Mouse (Mus musculus): ENCODE data around the gene Gm12166.

Gm12166 gene

DNA sequence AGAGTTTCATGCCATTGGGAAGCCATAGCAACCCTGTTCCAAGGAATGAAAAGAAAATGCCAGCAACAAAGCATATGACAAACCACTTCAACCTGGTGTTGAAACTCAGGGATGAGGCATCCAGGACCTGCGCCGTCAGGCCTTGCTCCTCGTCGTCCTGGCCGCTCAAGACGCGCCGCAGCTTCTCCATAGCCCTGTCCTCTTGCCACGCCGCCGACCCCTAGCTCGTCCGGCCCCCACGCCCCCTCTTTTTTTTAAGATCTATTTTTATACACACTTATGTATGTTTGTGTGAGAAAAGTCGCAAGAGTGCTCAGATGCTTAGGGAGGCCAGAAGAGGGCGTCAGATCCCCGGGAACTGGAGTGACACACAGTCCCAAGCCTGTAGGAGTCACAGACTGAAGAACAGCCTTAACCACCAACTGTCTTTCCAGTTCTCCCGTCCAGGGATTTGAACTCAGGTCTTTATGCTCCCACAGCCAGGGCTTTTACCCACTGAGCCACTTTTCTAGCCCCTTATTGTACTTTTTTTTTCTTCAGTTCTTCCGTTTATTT lies at the start of gene Gm12166:
TSS of gene Gm12166 (minus strand) at position 217 of the 555 bp plus-strand sequence.
- DNase-seq, result peak; percentile 48 to 53

DNA sequence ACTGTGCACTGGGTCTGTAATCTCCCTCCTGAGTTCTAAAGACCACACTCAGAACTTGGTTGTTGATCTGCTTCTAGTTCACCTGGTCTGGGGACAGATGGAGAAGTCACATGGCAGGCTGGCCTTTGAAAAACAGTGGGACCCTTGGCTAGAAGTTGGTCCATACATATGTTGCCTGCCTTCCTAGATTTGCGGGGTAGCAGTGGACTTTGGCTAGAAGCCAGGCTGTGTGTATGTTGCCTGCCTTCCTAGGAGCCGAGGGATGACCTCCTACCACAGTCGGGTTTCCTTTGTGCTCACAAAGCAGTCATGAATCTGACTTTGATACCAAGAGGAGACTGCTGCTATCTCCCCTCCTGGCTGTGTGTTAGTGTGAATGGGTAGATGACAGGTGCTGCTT lies 44.9 kb upstream of the Gm12166 start:
- DNase-seq, result no peak

- DNase-seq, result no peak
These were observed 44.1 kb upstream of the Gm12166 start for GRCm38 (mm10) chr11:46096265-46096649.

- no peak for DNase-seq
These were observed 43.5 kb upstream of the Gm12166 start for GRCm38 (mm10) chr11:46095477-46096264.

- DNase-seq, result no peak
These were observed 40.0 kb upstream of the Gm12166 start for GRCm38 (mm10) chr11:46092121-46092520.

GRCm38 (mm10) chr11:46090951-46091667 lies 39.0 kb upstream of the Gm12166 start:
- no peak for DNase-seq

DNA sequence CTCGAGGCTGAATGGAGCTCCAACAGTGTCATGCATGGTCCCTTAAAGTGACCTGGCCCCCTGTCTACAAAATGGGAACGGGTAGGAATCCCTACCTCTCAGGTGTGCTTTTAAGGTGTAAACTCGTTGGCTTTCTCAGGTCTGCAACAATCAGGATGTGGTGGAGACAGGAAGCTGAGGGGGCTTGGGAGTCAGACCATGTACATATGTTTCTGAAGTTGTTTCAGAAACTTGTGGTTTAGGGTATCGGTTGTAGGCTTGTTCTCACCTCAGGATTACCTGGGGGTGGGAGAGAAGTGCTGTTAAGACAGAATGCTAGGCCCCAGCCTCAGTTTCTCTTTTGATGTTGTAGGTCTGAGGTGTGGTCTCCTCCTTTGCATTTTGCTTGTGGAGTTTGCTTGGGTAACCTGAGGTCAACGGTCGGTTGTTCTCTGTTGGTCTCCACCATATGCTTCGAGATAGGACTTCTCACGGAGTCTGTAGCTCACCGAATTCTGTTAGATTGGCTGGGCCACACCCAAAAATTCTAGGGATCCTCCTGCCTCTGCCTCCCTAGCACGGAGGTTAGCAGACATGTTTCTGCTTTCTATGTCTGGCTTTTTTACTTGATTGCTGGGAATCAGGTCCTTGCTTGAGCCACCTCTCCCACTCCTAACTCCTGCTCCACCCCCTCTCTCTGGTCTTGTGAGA lies 38.1 kb upstream of the Gm12166 start:
- DNase-seq, result peak; percentile 52 to 61

- no peak for DNase-seq
These were observed 37.1 kb upstream of the Gm12166 start for GRCm38 (mm10) chr11:46089081-46089713.

GRCm38 (mm10) chr11:46086446-46086845 lies 34.3 kb upstream of the Gm12166 start:
- DNase-seq, result peak in 1 of 2 experiments; percentile 16

- no peak for DNase-seq
These were observed 33.5 kb upstream of the Gm12166 start for GRCm38 (mm10) chr11:46085398-46086163.

DNA sequence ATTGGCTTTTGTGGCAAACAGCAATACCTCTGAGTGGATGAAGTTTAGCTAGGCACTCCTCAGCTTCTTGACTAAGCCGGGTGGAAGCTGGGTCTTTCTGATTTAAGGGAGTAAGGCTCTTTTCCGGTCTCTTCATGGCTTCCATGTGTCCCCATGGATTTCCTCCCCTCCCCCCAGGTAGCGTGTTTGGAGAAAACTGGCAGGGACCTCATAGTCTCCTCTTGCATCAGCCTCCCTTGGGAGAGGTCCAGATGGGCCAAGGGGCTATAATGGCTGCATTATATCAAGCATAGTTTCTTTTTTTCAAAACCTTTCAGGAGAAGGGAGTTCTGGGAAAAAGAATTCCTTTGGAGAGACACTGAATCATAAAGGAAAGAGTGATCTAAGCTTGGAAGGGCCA lies 32.4 kb upstream of the Gm12166 start:
- DNase-seq, result no peak

DNA sequence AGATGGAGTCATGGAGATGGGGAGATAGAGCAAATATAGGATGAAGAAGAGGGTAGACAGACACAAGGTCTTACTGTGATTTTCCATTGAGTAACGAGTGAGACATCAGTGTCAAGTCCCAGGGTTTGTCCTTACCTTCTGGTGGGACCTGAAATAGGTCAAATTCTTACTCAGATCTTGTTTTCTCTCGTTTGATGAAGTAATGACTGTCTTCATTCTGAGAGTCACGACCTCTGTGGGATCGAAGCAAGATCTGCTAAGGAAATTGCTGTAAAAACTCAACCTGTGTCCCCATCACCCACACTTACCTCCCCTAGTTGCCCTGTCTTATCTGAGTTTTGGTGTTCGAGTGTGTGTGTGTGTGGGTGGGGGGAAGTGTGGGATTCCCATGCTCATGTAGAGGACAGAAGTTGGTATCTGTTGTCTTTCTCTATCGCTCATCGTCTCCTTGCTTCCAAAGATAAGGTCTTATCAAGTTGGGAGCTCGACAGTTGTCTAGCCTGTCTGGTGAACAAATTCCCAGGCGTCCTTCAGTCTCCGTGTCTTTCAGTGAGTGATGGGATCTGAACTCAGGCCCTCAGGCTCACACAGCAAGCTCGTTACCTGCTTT lies 31.8 kb upstream of the Gm12166 start:
- no peak for DNase-seq

- DNase-seq, result no peak
These were observed 31.3 kb upstream of the Gm12166 start for GRCm38 (mm10) chr11:46083405-46083804.

DNA sequence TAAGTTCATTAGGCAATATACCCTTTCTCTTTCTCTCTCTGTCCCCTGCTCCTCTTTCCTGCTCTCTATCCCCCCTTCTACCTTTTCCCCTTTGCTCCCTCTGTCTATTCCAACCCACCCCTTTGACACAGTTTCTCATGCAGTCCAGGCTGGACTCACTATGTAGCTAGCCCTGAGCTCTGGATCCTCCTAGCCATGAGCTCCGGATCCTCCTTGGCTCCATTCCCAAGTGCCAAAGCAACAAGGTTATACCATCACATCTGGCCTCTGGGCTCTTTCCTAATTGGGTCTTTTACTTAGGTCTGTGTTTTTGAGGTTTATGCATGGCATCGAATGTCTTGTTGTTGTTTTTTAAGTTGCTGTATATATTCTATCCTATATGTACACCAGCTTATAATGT lies 29.0 kb upstream of the Gm12166 start:
- DNase-seq, result no peak

DNA sequence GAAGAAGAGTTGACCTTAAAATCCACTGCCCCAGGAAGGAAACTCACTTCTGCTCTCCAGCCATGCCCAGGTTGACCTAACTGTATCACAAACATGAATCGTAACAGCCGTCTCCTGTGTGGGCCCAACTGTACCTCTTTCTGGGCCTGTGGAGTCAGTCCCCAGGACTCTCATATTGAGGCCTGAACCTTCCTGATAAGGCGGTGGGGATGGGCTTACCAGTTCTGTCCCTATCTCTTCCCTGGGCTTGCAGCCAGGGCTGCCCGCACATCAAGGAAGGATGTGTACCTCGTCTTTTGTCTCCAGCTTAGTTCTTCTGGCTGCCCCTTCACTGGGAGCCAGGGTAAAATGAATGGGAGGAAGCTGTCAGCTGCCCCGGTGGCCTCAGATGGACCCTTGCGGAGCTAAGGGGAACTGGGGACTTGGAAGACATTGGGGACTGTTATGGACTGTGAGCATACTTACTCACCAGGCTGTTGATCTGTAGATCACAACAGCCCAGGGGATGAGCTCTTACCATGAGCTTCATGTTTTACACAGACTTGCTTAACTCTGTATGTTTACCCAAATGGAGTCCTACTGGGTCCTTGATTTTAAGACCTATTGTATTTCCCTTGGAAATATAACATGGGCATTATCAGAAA lies 25.7 kb upstream of the Gm12166 start:
- DNase-seq, result no peak

GRCm38 (mm10) chr11:46077304-46077703 lies 25.2 kb upstream of the Gm12166 start:
- DNase-seq, result no peak

DNA sequence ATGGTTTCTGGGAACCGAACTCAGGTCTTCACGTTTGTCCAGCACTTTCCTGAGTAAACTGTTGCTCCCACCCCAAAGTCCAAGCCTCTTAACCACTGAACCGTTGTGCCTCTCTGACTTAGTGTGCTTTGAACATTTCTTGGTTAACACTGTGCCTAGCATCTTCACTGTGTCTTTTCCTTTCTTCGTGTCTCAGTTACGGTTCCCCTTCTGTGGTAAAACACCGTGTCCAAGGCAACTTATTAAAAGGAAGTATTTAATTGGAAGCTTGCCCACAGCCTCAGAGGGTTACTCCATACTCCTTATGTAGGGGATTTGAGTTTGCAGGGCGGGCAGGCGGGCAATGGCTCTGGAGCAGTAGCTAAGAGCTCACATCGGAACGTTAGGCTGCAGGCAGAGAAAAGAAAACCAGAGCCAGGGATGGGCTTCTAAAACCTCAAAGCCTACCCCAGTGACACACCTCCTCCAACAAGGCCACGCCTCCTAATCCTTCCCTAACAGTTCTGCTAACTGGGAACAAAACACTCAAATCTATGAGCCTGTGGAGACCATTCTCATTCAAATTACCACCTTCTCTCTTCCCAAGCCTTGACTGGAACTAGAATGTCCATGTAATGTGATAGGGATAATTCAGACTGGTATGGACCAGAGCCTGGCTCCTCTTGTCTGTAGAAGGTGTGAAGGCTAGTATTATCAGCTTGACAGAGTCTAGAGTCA lies 24.5 kb upstream of the Gm12166 start:
- no peak for DNase-seq

DNA sequence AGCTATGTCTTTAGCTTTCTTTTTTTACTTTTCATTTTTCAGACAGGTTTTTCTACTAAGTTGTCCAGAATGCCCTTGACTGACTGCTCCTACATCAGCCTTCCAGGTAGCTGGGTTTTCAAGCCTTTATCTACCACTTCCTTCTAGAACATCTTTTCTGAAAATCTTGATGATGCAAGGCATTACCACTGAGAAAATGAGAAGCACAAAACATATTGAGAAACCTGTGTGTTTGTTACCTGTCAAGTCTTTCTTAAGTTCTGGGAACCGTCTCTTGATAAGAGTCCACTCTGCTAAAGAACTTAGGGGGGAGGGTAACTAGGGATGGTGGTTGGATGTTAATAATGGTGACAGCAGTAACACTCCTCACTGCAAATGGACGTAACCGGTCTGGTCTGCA lies 23.4 kb upstream of the Gm12166 start:
- DNase-seq, result no peak

GRCm38 (mm10) chr11:46073850-46074688 lies 21.9 kb upstream of the Gm12166 start:
- no peak for DNase-seq

Measured in thymus, postnatal 36 days (tissue).